Mouse (Mus musculus) right cerebral cortex, adult 2 months (tissue): ENCODE data around the gene Msantd3.

Experiments used
- DNase-seq, 2 experiments: peaks; one replicate each; pipeline ENCODE4 v3.0.0; 2021 to 2022; ENCODE audit warnings: low spot score in 2 of 2

Msantd3 gene

DNA sequence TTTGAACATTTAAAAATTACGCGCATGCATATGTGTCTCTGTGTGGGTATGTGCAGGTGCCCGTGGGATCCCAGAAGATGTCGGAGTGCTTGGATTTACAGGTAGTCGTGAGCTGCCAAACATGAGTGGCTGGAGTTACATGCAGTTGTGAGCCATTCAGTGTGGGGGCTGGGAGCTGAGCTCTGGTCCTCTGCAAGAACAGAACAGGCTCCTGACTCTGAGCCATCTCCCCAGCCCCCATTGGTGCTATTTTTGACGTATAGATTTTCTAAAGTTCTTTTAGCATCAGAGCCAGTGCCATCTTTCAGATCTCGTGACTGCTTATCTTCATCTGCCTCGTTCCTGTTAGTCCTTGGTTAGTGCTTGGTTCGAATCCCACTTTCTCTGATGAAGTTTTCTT lies 69.8 kb downstream of the Msantd3 start:
- peak; percentile 51 to 62 for DNase-seq

DNA sequence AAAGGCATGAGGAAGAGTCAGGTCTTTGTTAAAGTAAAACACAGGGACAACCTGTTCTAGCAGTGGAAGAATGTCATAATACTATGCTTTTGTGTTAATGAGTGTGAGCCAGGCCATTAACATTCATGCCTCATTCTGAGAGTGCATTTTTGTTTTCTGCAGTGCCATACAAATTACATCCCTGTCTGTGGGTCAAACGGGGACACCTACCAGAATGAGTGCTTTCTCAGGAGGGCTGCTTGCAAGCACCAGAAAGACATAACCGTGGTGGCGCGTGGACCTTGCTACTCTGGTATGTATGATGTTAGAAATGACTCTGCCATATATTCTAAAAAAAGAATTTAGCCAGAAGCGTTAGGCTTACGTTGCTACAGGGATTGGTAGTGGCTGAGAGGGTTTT lies 70.5 kb downstream of the Msantd3 start:
- DNase-seq, result no peak
